ENCODE assay signal across 8 mouse cellular contexts in the genomic region with DNA sequence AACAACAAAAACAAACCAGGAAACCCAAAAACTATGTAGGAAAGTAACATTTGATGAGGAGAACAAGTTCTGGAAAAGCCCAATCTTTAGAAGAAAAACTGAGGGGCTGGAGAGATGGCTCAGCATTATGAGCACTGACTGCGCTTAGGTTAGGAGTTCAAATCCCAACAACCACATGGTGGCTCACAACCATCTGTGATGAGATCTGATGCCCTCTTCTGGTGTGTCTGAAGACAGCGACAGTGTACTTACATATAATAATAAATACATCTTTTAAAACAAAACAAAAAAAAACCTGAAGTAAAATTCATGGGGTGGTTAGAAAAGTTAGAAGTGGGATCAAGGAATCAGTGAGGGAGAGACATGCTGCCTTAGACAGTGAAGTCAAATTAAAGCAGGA. TPM values are rescaled to one million over a fixed set of nuclear protein-coding genes. Genes with fewer than 3 reads are reported as not detected.
DNase-seq lines count a peak whose midpoint lies in the region; ATAC-seq and TF ChIP-seq lines count a peak whose summit lies in the region.

No protein-coding gene starts in this region.

- TF ChIP-seq CTCF in MEL (IDR thresholded peaks at IDR 0.05 in 2 of 3, conservative IDR thresholded peaks at IDR 0.05 in 1 of 3; ENCODE audit: control insufficient read depth in 1 of 3, insufficient read depth in 1 of 3, low read depth in 2 of 3, low read length in 3 of 3, poor library complexity in 1 of 3, severe bottlenecking in 1 of 3) = peak in 1 of 3 experiments; percentile 27; a peak in 1 of 6 replicates

- peak overlapping the region; percentile 56; the same call in 1 of the 2 replicates for H3K9ac ChIP-seq in heart, embryonic 15.5 days
- H3K9ac ChIP-seq in MEL (ENCODE audit: control insufficient read depth, low read depth, low read length, poor library complexity, severe bottlenecking) = peak overlapping the region; percentile 96
- peak overlapping the region; percentile 95; the same call in 1 of the 2 replicates for H3K9ac ChIP-seq in hindbrain, embryonic 12.5 days
- H3K9ac ChIP-seq in midbrain, embryonic 11.5 days (ENCODE audit: low read length) = peak overlapping the region; percentile 89; the same call in 1 of the 2 replicates

- 63% methylated on average over 2 of the region's 2 CpGs for WGBS in heart, embryonic 15.5 days
- WGBS in hindbrain, embryonic 12.5 days = 71% methylated on average over 2 of the region's 2 CpGs
- WGBS in midbrain, embryonic 11.5 days = 72% methylated on average over 2 of the region's 2 CpGs

- TF ChIP-seq RAD21 in MEL (IDR thresholded peaks at IDR 0.05; ENCODE audit: low read depth, low read length) = no peak

- H3K36me3 ChIP-seq in heart, embryonic 15.5 days = peaks cover 13% of the 10 kb centered on the region; the same call in 1 of the 2 replicates
- H3K36me3 ChIP-seq in MEL (ENCODE audit: control insufficient read depth in 1 of 2, insufficient read depth in 2 of 2, low read length in 2 of 2) = peaks cover 0 to 14% of the 10 kb centered on the region in 2 experiments; a peak in 2 of 4 replicates
- no peaks in the 10 kb centered on the region; the same call in 1 of the 2 replicates for H3K36me3 ChIP-seq in hindbrain, embryonic 12.5 days
- H3K36me3 ChIP-seq in midbrain, embryonic 11.5 days (ENCODE audit: control insufficient read depth, insufficient read depth, low read length) = no peaks in the 10 kb centered on the region

- no peak for TF ChIP-seq EP300 in MEL (IDR thresholded peaks at IDR 0.05; ENCODE audit: low read depth in 1 of 2, low read length in 2 of 2)

- H3K27me3 ChIP-seq in heart, embryonic 15.5 days = no peaks in the 10 kb centered on the region
- H3K27me3 ChIP-seq in MEL (ENCODE audit: control insufficient read depth in 1 of 2, insufficient read depth in 2 of 2, low read length in 2 of 2) = no peaks in the 10 kb centered on the region
- H3K27me3 ChIP-seq in hindbrain, embryonic 12.5 days = no peaks in the 10 kb centered on the region
- no peaks in the 10 kb centered on the region for H3K27me3 ChIP-seq in midbrain, embryonic 11.5 days (ENCODE audit: control insufficient read depth, insufficient read depth, low read length)

- intact Hi-C loops in left cerebral cortex, postnatal 10 days (cut with DNase I) = loop anchor here (5.0 kb wide), 1 partner anchor 84 kb away; no protein-coding TSS in a partner anchor
- intact Hi-C loops in left cerebral cortex, postnatal 14 days (cut with DNase I) = loop anchor here (5.0 kb wide), 2 partner anchors 39 to 41 kb away; a partner anchor contains a TSS

- no peak for ATAC-seq in heart, embryonic 15.5 days (replicated peaks; ENCODE audit: insufficient number of reproducible peaks, insufficient read depth, low FRiP score, low read depth)
- no peak for ATAC-seq in hindbrain, embryonic 12.5 days (ENCODE audit: low FRiP score)
- ATAC-seq in midbrain, embryonic 11.5 days (ENCODE audit: low FRiP score) = no peak

- no peaks in the 10 kb centered on the region for H3K9me3 ChIP-seq in heart, embryonic 15.5 days (replicated peaks)
- H3K9me3 ChIP-seq in MEL (replicated peaks; ENCODE audit: insufficient read depth, low read length) = no peaks in the 10 kb centered on the region
- H3K9me3 ChIP-seq in hindbrain, embryonic 12.5 days (replicated peaks) = no peaks in the 10 kb centered on the region
- H3K9me3 ChIP-seq in midbrain, embryonic 11.5 days (ENCODE audit: control insufficient read depth, low read length) = no peaks in the 10 kb centered on the region

- H3K4me1 ChIP-seq in heart, embryonic 15.5 days (replicated peaks) = peaks cover 17% of the 10 kb centered on the region
- H3K4me1 ChIP-seq in MEL (ENCODE audit: control insufficient read depth in 1 of 2, insufficient read depth in 2 of 2, low read length in 2 of 2) = peaks cover 2 to 9% of the 10 kb centered on the region in 2 experiments; a peak in 3 of 4 replicates
- peaks cover 7% of the 10 kb centered on the region for H3K4me1 ChIP-seq in hindbrain, embryonic 12.5 days
- H3K4me1 ChIP-seq in midbrain, embryonic 11.5 days (ENCODE audit: control insufficient read depth, insufficient read depth, low read length) = peaks cover 5% of the 10 kb centered on the region; the same call in 1 of the 2 replicates

- TF ChIP-seq POLR2A in MEL (IDR thresholded peaks at IDR 0.05; ENCODE audit: control insufficient read depth in 1 of 2, insufficient read depth in 1 of 2, low read depth in 1 of 2, low read length in 2 of 2, poor library complexity in 1 of 2) = no peak

- peak overlapping the region; percentile 88 for H3K27ac ChIP-seq in heart, embryonic 15.5 days
- H3K27ac ChIP-seq in MEL (ENCODE audit: control insufficient read depth, low read depth, low read length) = peak overlapping the region; percentile 97
- H3K27ac ChIP-seq in hindbrain, embryonic 12.5 days = peak overlapping the region; percentile 91; the same call in 1 of the 2 replicates
- peak overlapping the region; percentile 77 for H3K27ac ChIP-seq in midbrain, embryonic 11.5 days (ENCODE audit: low read depth, low read length)

- no peak for DNase-seq in heart, postnatal 4 days
- no peak for DNase-seq in MEL (ENCODE audit: low read depth, low spot score)
- DNase-seq in midbrain, embryonic 11.5 days (ENCODE audit: low spot score, missing footprints) = no peak
- no peak for DNase-seq in natural killer cell, adult 2 months (ENCODE audit: low spot score in 2 of 2)
- no peak for DNase-seq in left cerebral cortex, postnatal 10 days (ENCODE audit: extremely low spot score in 1 of 2, low spot score in 2 of 2)
- no peak for DNase-seq in left cerebral cortex, postnatal 14 days (ENCODE audit: low spot score in 2 of 2)

- H3K4me2 ChIP-seq in heart, embryonic 15.5 days = peak overlapping the region; percentile 65
- H3K4me2 ChIP-seq in hindbrain, embryonic 12.5 days (replicated peaks) = peak overlapping the region; percentile 89
- H3K4me2 ChIP-seq in midbrain, embryonic 11.5 days = peak overlapping the region; percentile 88

- peaks cover 33% of the 10 kb centered on the region for H3K79me2 ChIP-seq in MEL (ENCODE audit: control insufficient read depth, insufficient read depth, low read length, poor library complexity)

- H3K4me3 ChIP-seq in heart, embryonic 15.5 days = peak overlapping the region; percentile 77
- peak overlapping the region; percentile 49 to 97 for H3K4me3 ChIP-seq in MEL (ENCODE audit: control insufficient read depth in 1 of 2, insufficient read depth in 1 of 2, low read depth in 2 of 2, low read length in 2 of 2)
- peak overlapping the region; percentile 97 for H3K4me3 ChIP-seq in hindbrain, embryonic 12.5 days
- H3K4me3 ChIP-seq in midbrain, embryonic 11.5 days (ENCODE audit: low read depth, low read length) = peak overlapping the region; percentile 95

TF ChIP-seq in MEL, 35 proteins besides CTCF, POLR2A, EP300 and RAD21:
- TF ChIP-seq ZMIZ1 (IDR thresholded peaks at IDR 0.05; ENCODE audit: low read depth, low read length) = 0 out of 2 replicates have a peak, but pooled peaks have one; percentile 20
- no peak for TF ChIP-seq NELFE (IDR thresholded peaks at IDR 0.05; ENCODE audit: low read depth, low read length)
- TF ChIP-seq ZC3H11A (IDR thresholded peaks at IDR 0.05; ENCODE audit: low read depth, low read length) = no peak

RNA-seq across cellular contexts. Expression of a gene that starts 1.0 kb away (rescaled TPM):
- 1,028 and 1,424 TPM in 2 replicates for polyA plus RNA-seq in heart, embryonic 15.5 days (2015; fragmentation: Nextera tagmentation; extraction: Ambion mirVana)
- 1,000 to 10,000 TPM; 1,050 to 1,223 TPM for total RNA-seq in heart, postnatal 4 days (2021)
- 719 and 722 TPM in 2 replicates for total RNA-seq in MEL (2012; rRNA removed)
- polyA plus RNA-seq in MEL (2012; ENCODE audit: insufficient read depth in 1 of 2, insufficient read length in 2 of 2, low read depth in 1 of 2, low replicate concordance in 2 of 2, missing spikeins in 1 of 2) = 100 to 1,000 TPM in 1 of 2 experiments, not detected in 1; 320 TPM
- 489 and 578 TPM in 2 replicates for polyA plus RNA-seq in hindbrain, embryonic 12.5 days (2016; fragmentation: Nextera tagmentation; extraction: Ambion mirVana)
- polyA plus RNA-seq in midbrain, embryonic 11.5 days (2014; fragmentation: Nextera tagmentation; extraction: Ambion mirVana) = 574 and 619 TPM in 2 replicates
- 100 to 1,000 TPM; 377 to 378 TPM for total RNA-seq in left cerebral cortex, postnatal 10 days (2021)
- total RNA-seq in left cerebral cortex, postnatal 14 days (2021) = 100 to 1,000 TPM; 372 to 384 TPM

RNA-seq across cellular contexts. Expression of a gene that starts 40.4 kb away (rescaled TPM):
- 9.3 and 10.1 TPM in 2 replicates for polyA plus RNA-seq in heart, embryonic 15.5 days (2015; fragmentation: Nextera tagmentation; extraction: Ambion mirVana)
- 10 to 100 TPM; 22.9 to 23.5 TPM for total RNA-seq in heart, postnatal 4 days (2021)
- 4.7 and 6.2 TPM in 2 replicates for total RNA-seq in MEL (2012; rRNA removed)
- 10 to 100 TPM; 11.7 to 27.3 TPM for polyA plus RNA-seq in MEL (2012; ENCODE audit: insufficient read depth in 1 of 2, insufficient read length in 2 of 2, low read depth in 1 of 2, low replicate concordance in 2 of 2, missing spikeins in 1 of 2)
- polyA plus RNA-seq in hindbrain, embryonic 12.5 days (2016; fragmentation: Nextera tagmentation; extraction: Ambion mirVana) = 29.5 and 33.2 TPM in 2 replicates
- 14.0 and 19.4 TPM in 2 replicates for polyA plus RNA-seq in midbrain, embryonic 11.5 days (2014; fragmentation: Nextera tagmentation; extraction: Ambion mirVana)
- 10 to 100 TPM; 43.2 to 49.7 TPM for total RNA-seq in left cerebral cortex, postnatal 10 days (2021)
- total RNA-seq in left cerebral cortex, postnatal 14 days (2021) = 10 to 100 TPM; 44.2 to 54.4 TPM

RNA-seq across cellular contexts. Expression of a gene that starts 43.9 kb away (rescaled TPM):
- polyA plus RNA-seq in heart, embryonic 15.5 days (2015; fragmentation: Nextera tagmentation; extraction: Ambion mirVana) = 14.7 and 17.6 TPM in 2 replicates
- total RNA-seq in heart, postnatal 4 days (2021) = 10 to 100 TPM; 33.9 to 41.6 TPM
- 23.3 and 24.2 TPM in 2 replicates for total RNA-seq in MEL (2012; rRNA removed)
- polyA plus RNA-seq in MEL (2012; ENCODE audit: insufficient read depth in 1 of 2, insufficient read length in 2 of 2, low read depth in 1 of 2, low replicate concordance in 2 of 2, missing spikeins in 1 of 2) = 10 to 100 TPM; 32.8 to 37.9 TPM
- polyA plus RNA-seq in hindbrain, embryonic 12.5 days (2016; fragmentation: Nextera tagmentation; extraction: Ambion mirVana) = 36.0 and 40.4 TPM in 2 replicates
- polyA plus RNA-seq in midbrain, embryonic 11.5 days (2014; fragmentation: Nextera tagmentation; extraction: Ambion mirVana) = 32.1 and 37.2 TPM in 2 replicates
- 100 to 1,000 TPM in 1 of 2 experiments, 10 to 100 TPM in 1; 96.1 to 101 TPM for total RNA-seq in left cerebral cortex, postnatal 10 days (2021)
- 10 to 100 TPM; 77.6 to 79.8 TPM for total RNA-seq in left cerebral cortex, postnatal 14 days (2021)

RNA-seq across cellular contexts. Expression of a gene that starts 58.7 kb away (rescaled TPM):
- 5.5 and 64.7 TPM in 2 replicates for polyA plus RNA-seq in heart, embryonic 15.5 days (2015; fragmentation: Nextera tagmentation; extraction: Ambion mirVana)
- under 1 TPM; 0.43 to 0.48 TPM for total RNA-seq in heart, postnatal 4 days (2021)
- total RNA-seq in MEL (2012; rRNA removed) = 0.35 and 0.42 TPM in 2 replicates
- under 1 TPM in 1 of 2 experiments, not detected in 1; 0.47 TPM for polyA plus RNA-seq in MEL (2012; ENCODE audit: insufficient read depth in 1 of 2, insufficient read length in 2 of 2, low read depth in 1 of 2, low replicate concordance in 2 of 2, missing spikeins in 1 of 2)
- polyA plus RNA-seq in hindbrain, embryonic 12.5 days (2016; fragmentation: Nextera tagmentation; extraction: Ambion mirVana) = not detected in 2 replicates
- not detected in 2 replicates for polyA plus RNA-seq in midbrain, embryonic 11.5 days (2014; fragmentation: Nextera tagmentation; extraction: Ambion mirVana)
- total RNA-seq in left cerebral cortex, postnatal 10 days (2021) = not detected
- total RNA-seq in left cerebral cortex, postnatal 14 days (2021) = not detected
